Mouse (Mus musculus) heart, adult 2 months (tissue): ENCODE measurements around the gene Klhl9.
"Not testable (repeated sequence)": the region's sequence is repeated elsewhere in the genome, so short reads cannot be mapped to it uniquely, and the experiment has no call there.

ENCODE experiments used
- CTCF ChIP-seq: fragments of 200-600 bp; IDR thresholded peaks from 2 replicates; pipeline ENCODE4 v1.8.1; 2022; ENCODE audit warnings: antibody characterized with exemption, mild to moderate bottlenecking, moderate library complexity
- POLR2A ChIP-seq: fragments of 200-500 bp; IDR thresholded peaks from 2 replicates; pipeline ENCODE4 v1.6.1; 2011; ENCODE audit warnings: mild to moderate bottlenecking, low read depth, low read length, control low read depth; ENCODE audit not compliant: insufficient read depth

DNA sequence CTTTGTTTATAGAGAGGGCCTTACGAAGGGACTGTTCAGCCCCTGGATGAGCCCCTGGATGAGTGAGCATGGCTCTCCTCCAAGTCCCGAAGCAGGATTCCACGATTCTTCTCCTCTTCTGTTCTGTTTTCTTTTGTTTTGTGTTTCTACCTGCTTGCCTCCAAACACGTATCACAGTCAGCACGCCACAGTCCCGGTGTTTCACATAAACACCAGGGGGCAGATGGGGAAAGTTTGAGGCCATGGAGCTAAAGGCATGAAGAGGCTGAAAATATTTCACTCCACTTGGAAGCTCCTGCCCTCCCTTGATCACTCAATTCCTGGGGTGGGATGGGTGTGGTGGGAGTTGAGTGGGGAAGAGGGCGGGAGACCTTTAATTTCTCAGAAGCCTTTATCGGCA lies 39.5 kb upstream of the Klhl9 start:
- TF ChIP-seq POLR2A = not testable (repeated sequence)
- TF ChIP-seq CTCF = peak; percentile 31; the same call in 1 of the 2 replicates
